Mouse (Mus musculus) liver, postnatal 0 days (tissue): Measurements from ENCODE around the gene Rassf8. TPM values are rescaled to one million over a fixed set of nuclear protein-coding genes. Genes with fewer than 3 reads are reported as not detected.
A peak's percentile ranks its signal among the peaks of the same experiment; 100 is the strongest.

ENCODE experiments used
- ATAC-seq: fragments of 200-750 bp; cut with Nextera tagmentation; 2 replicates; pipeline ENCODE4 v1.8.0; 2017; ENCODE audit warnings: mild to moderate bottlenecking, moderate library complexity
- DNase-seq: peaks from one replicate; pipeline ENCODE4 v3.0.0-alpha.2; 2016
- H3K27ac ChIP-seq: fragments of 300-500 bp; sonication (generic); 2 replicates; pipeline ENCODE4 v1.5.1; 2014; ENCODE audit warnings: antibody characterized with exemption, moderate library complexity, mild to moderate bottlenecking, low read depth
- H3K27me3 ChIP-seq: fragments of 300-500 bp; sonication (generic); 2 replicates; pipeline ENCODE4 v1.6.1; 2014; ENCODE audit warnings: low read length, control low read depth, mixed read lengths; ENCODE audit not compliant: insufficient read depth
- H3K36me3 ChIP-seq: fragments of 300-500 bp; sonication (generic); replicated peaks from 2 replicates; pipeline ENCODE4 v1.6.1; 2014; ENCODE audit warnings: mild to moderate bottlenecking, control low read depth, low read length, moderate library complexity, mixed read lengths; ENCODE audit not compliant: insufficient read depth
- H3K4me1 ChIP-seq: fragments of 300-500 bp; sonication (generic); 2 replicates; pipeline ENCODE4 v1.6.1; 2014; ENCODE audit warnings: antibody characterized with exemption, mild to moderate bottlenecking, control low read depth; ENCODE audit not compliant: insufficient read depth
- H3K4me2 ChIP-seq: fragments of 300-500 bp; sonication (generic); 2 replicates; pipeline ENCODE4 v1.6.1; 2014; ENCODE audit warnings: low read depth, mild to moderate bottlenecking, low read length, moderate library complexity, mixed read lengths
- H3K4me3 ChIP-seq: fragments of 300-500 bp; sonication (generic); 2 replicates; pipeline ENCODE4 v1.5.1; 2014; ENCODE audit warnings: low read depth, low read length
- H3K9ac ChIP-seq: fragments of 300-500 bp; sonication (generic); replicated peaks from 2 replicates; pipeline ENCODE4 v1.6.1; 2014; ENCODE audit warnings: mild to moderate bottlenecking, moderate library complexity
- H3K9me3 ChIP-seq: fragments of 300-500 bp; sonication (generic); 2 replicates; pipeline ENCODE4 v1.6.1; 2016; ENCODE audit warnings: mild to moderate bottlenecking, control low read depth, low read length, mixed read lengths
- CTCF ChIP-seq: sonication (generic); IDR thresholded peaks from 2 replicates; pipeline ENCODE4 v1.5.1; 2016; ENCODE audit warnings: antibody characterized with exemption, low read depth
- EP300 ChIP-seq: IDR thresholded peaks from 2 replicates; pipeline ENCODE4 v1.6.1; 2016; ENCODE audit warnings: antibody characterized with exemption, low read depth, mild to moderate bottlenecking
- whole genome bisulfite sequencing: fragments of 180-500 bp; shearing (Covaris S2); extraction: QIAGEN DNeasy Blood & Tissue Kit; methylation state at CpG from one replicate; pipeline ENCODE4 v1.1.7; 2014; ENCODE audit not compliant: insufficient replicate concordance; 5-methylcytosine and 5-hydroxymethylcytosine counted together
- polyA plus RNA-seq: library from polyadenylated mRNA; unstranded; fragments of >200 nt; fragmentation: Nextera tagmentation; extraction: Ambion mirVana; gene quantifications from 2 replicates; pipeline ENCODE4 v1.2.1, GENCODE M21; 2015

The Rassf8 gene
- polyA plus RNA-seq, 1 experiment from 2014 or later: 4.9 TPM

GRCm38 (mm10) chr6:145806784-145807183, 60.2 kb downstream of the Rassf8 start:
- Histone ChIP-seq H3K4me2 (no peak overlapping the region), H3K9ac (no peak overlapping the region; the same call in 1 of the 2 replicates), H3K27me3 (no peaks in the 10 kb centered on the region), H3K4me1 (peaks cover 27% of the 10 kb centered on the region), H3K27ac (peak overlapping the region; percentile 41), H3K4me3 (no peak overlapping the region), H3K9me3 (no peaks in the 10 kb centered on the region), H3K36me3 (no peaks in the 10 kb centered on the region; the same call in 1 of the 2 replicates)
- DNase-seq: no peak
- TF ChIP-seq EP300 (no peak), CTCF (no peak)
- 28% methylated on average over 2 of the region's 2 CpGs for WGBS
- ATAC-seq: no peak

GRCm38 (mm10) chr6:145807929-145808328, 61.4 kb downstream of the Rassf8 start:
- no peak for ATAC-seq
- no peak for TF ChIP-seq CTCF
- TF ChIP-seq EP300: no peak
- Histone ChIP-seq H3K9ac (0 out of 2 replicates have a peak overlapping the region, but pooled peaks have one; percentile 21), H3K27me3 (no peaks in the 10 kb centered on the region), H3K4me3 (no peak overlapping the region), H3K4me1 (peaks cover 25% of the 10 kb centered on the region), H3K27ac (peak overlapping the region; percentile 39; the same call in 1 of the 2 replicates), H3K4me2 (no peak overlapping the region), H3K36me3 (no peaks in the 10 kb centered on the region; the same call in 1 of the 2 replicates), H3K9me3 (no peaks in the 10 kb centered on the region)
- no peak for DNase-seq
- WGBS: 67% methylated on average over 8 of the region's 9 CpGs

GRCm38 (mm10) chr6:145809566-145809965, 63.0 kb downstream of the Rassf8 start:
- Histone ChIP-seq H3K36me3 (peaks cover 5% of the 10 kb centered on the region), H3K27ac (peak overlapping the region; percentile 45), H3K4me2 (no peak overlapping the region), H3K4me3 (no peak overlapping the region), H3K9ac (no peak overlapping the region), H3K27me3 (no peaks in the 10 kb centered on the region), H3K4me1 (peaks cover 20% of the 10 kb centered on the region; the same call in 1 of the 2 replicates), H3K9me3 (no peaks in the 10 kb centered on the region)
- WGBS: 66% methylated on average over 7 of the region's 7 CpGs
- DNase-seq (no peak), ATAC-seq (no peak)
- TF ChIP-seq EP300: no peak

GRCm38 (mm10) chr6:145810015-145810414, 63.5 kb downstream of the Rassf8 start:
- H3K4me2 ChIP-seq: no peak overlapping the region
- DNase-seq (no peak), ATAC-seq (no peak)
- no peaks in the 10 kb centered on the region for H3K27me3 ChIP-seq
- no peak overlapping the region for H3K4me3 ChIP-seq
- WGBS: 68% methylated on average over 6 of the region's 6 CpGs
- peak overlapping the region; percentile 45 for H3K27ac ChIP-seq
- H3K36me3 ChIP-seq: peaks cover 5% of the 10 kb centered on the region
- no peak overlapping the region for H3K9ac ChIP-seq
- peaks cover 19% of the 10 kb centered on the region; the same call in 1 of the 2 replicates for H3K4me1 ChIP-seq
- TF ChIP-seq EP300: no peak
- no peak for TF ChIP-seq CTCF
- no peaks in the 10 kb centered on the region for H3K9me3 ChIP-seq

GRCm38 (mm10) chr6:145811174-145811573, 64.6 kb downstream of the Rassf8 start:
- peak; percentile 64; the same call in 1 of the 2 replicates for TF ChIP-seq EP300
- no peak for TF ChIP-seq CTCF
- DNase-seq (no peak), ATAC-seq (peak; percentile 96)
- Histone ChIP-seq H3K9me3 (no peaks in the 10 kb centered on the region), H3K4me3 (no peak overlapping the region), H3K9ac (no peak overlapping the region), H3K4me2 (no peak overlapping the region), H3K4me1 (peaks cover 14% of the 10 kb centered on the region; the same call in 1 of the 2 replicates), H3K36me3 (peaks cover 9% of the 10 kb centered on the region), H3K27me3 (no peaks in the 10 kb centered on the region), H3K27ac (peak overlapping the region; percentile 82)
- WGBS: 51% methylated on average over 1 of the region's 1 CpGs

GRCm38 (mm10) chr6:145815200-145815599, 68.7 kb downstream of the Rassf8 start:
- H3K4me2 ChIP-seq: no peak overlapping the region
- 49% methylated on average over 15 of the region's 15 CpGs for WGBS
- no peak overlapping the region for H3K9ac ChIP-seq
- DNase-seq: no peak
- H3K4me3 ChIP-seq: no peak overlapping the region
- no peak overlapping the region for H3K27ac ChIP-seq
- ATAC-seq: no peak
- H3K9me3 ChIP-seq: no peaks in the 10 kb centered on the region
- no peaks in the 10 kb centered on the region for H3K27me3 ChIP-seq
- 0 out of 2 replicates have a peak, but pooled peaks cover 3% of the 10 kb centered on the region for H3K4me1 ChIP-seq
- TF ChIP-seq CTCF: peak; percentile 24
- no peak for TF ChIP-seq EP300
- H3K36me3 ChIP-seq: peaks cover 19% of the 10 kb centered on the region

- Histone ChIP-seq H3K27ac (no peak overlapping the region), H3K4me2 (no peak overlapping the region), H3K9me3 (no peaks in the 10 kb centered on the region), H3K9ac (no peak overlapping the region), H3K36me3 (peaks cover 14% of the 10 kb centered on the region; the same call in 1 of the 2 replicates), H3K4me3 (no peak overlapping the region), H3K4me1 (peaks cover 9% of the 10 kb centered on the region; the same call in 1 of the 2 replicates), H3K27me3 (no peaks in the 10 kb centered on the region)
- DNase-seq (no peak), ATAC-seq (no peak)
- 77% methylated on average over 9 of the region's 9 CpGs for WGBS
- TF ChIP-seq CTCF: no peak
- no peak for TF ChIP-seq EP300
These were observed 72.6 kb downstream of the Rassf8 start for GRCm38 (mm10) chr6:145819151-145819550.
